Mouse (Mus musculus): Measurements from ENCODE around the gene A330070K13Rik.

DNA sequence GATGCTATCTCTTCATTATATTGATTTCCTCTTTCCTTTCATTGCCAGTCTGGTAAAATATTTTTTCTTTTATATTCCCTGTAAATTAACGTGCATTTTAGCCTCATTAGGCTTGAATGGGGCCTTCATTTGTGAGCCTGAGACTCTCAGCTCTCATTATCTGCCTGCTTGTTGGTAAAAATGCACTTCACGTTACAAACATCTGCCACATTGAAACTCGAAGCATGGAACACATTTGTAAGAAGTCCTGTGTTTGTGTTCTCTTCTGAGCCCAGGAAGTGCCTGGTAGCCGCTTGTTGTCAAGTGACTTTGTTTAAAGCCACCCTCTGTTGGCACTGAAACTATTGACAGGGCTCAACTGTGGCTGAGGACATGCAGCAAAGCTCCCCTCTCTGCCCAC lies 53.2 kb downstream of the A330070K13Rik start:
- TF ChIP-seq GATA1 (IDR thresholded peaks at IDR 0.05; ENCODE audit: borderline replicate concordance, low read length) (no peak), FLI1 (IDR thresholded peaks at IDR 0.05; ENCODE audit: low read length) (no peak)

Data from megakaryocyte, embryonic 14.5 days (primary cell).